Mouse (Mus musculus) megakaryocyte, embryonic 14.5 days (primary cell): ENCODE data around the gene Zfp940.

Experiments
- FLI1 ChIP-seq: IDR thresholded peaks from 2 replicates; pipeline ENCODE4 v1.6.1; 2012; ENCODE audit warnings: low read length, inconsistent platforms, mixed read lengths
- GATA1 ChIP-seq: IDR thresholded peaks from 3 replicates; pipeline ENCODE4 v1.6.1; 2012; ENCODE audit warnings: mixed read lengths, low read length, inconsistent platforms, borderline replicate concordance

DNA sequence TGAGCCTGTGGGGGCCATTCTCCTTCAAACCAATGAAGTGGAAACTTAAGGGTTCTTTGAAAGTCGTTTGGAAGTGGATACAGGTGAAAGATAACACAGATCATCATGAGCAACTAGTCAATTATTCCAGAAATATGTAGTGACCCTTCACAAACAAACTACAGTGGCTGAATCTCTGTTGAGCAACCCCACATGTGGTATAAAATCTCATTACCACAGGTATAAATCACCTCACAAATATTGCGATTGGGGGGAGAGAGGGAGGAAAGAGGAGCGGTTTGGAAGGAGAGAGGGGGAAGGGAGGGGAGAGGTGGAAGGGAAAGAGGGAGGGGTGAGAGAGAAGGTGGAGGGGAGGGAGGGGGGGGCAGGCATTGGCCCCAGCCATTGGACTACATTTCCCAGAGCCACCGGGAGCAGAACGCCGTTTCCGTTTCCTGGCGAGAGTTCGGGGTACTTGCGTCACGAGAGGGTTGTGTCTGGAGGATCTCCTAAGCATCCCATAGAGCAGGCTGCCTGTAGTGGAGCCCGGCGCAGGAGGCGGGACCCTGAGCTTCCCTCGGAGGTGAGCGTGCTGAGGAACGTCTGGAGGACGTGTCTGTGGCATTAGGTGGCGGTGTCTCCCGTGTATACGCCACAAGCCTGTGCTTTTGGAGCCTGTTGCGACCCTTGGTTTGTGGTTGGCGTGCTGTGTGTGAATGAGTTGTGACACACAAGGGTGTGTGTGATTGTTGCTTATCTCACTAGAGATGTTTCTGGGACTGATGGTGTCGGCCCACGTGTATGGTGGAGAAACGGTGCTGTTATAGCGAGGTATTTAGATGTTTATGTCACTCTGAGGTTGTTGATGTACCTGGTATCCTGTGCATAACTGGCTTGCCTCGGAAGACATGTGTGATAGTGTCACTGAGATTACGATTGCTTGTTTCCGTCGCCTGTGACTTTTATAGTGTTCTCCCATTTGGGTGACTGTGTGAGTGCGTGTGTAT, 6.4 kb upstream of the Zfp940 start, which contains the start of gene Zfp420:
- no peak for TF ChIP-seq GATA1
- TF ChIP-seq FLI1, result no peak
